Mouse (Mus musculus) hindbrain, postnatal 0 days (tissue): ENCODE results near the gene Cpne7. TPM values are rescaled to one million over a fixed set of nuclear protein-coding genes. Genes with fewer than 3 reads are reported as not detected.
"Not testable (repeated sequence)": the region's sequence is repeated elsewhere in the genome, so short reads cannot be mapped to it uniquely, and the experiment has no call there.

Experiments used
- ATAC-seq: fragments of 200-750 bp; cut with Nextera tagmentation; 2 replicates; pipeline ENCODE4 v1.8.0; 2017; ENCODE audit warnings: mild to moderate bottlenecking, moderate TSS enrichment, moderate library complexity
- DNase-seq: peaks from one replicate; pipeline ENCODE4 v3.0.0-alpha.2; 2015; ENCODE audit warnings: low spot score
- H3K27ac ChIP-seq: fragments of 300-500 bp; sonication (generic); 2 replicates; pipeline ENCODE4 v1.5.1; 2014; ENCODE audit warnings: mild to moderate bottlenecking
- H3K27me3 ChIP-seq: fragments of 300-500 bp; sonication (generic); 2 replicates; pipeline ENCODE4 v1.6.1; 2014; ENCODE audit warnings: low read length, mixed read lengths; ENCODE audit not compliant: insufficient read depth
- H3K36me3 ChIP-seq: fragments of 300-500 bp; sonication (generic); 2 replicates; pipeline ENCODE4 v1.6.1; 2014; ENCODE audit warnings: low read length, mixed read lengths; ENCODE audit not compliant: insufficient read depth
- H3K4me1 ChIP-seq: fragments of 300-500 bp; sonication (generic); 2 replicates; pipeline ENCODE4 v1.6.1; 2014; ENCODE audit warnings: antibody characterized with exemption, low read length, mixed read lengths; ENCODE audit not compliant: insufficient read depth
- H3K4me2 ChIP-seq: fragments of 300-500 bp; sonication (generic); 2 replicates; pipeline ENCODE4 v1.6.1; 2014; ENCODE audit warnings: low read depth, mild to moderate bottlenecking, low read length, moderate library complexity, mixed read lengths
- H3K4me3 ChIP-seq: fragments of 300-500 bp; sonication (generic); 2 replicates; pipeline ENCODE4 v1.5.1; 2014; ENCODE audit warnings: low read length
- H3K9ac ChIP-seq: fragments of 300-500 bp; sonication (generic); replicated peaks from 2 replicates; pipeline ENCODE4 v1.6.1; 2014; ENCODE audit warnings: mild to moderate bottlenecking, low read length, moderate library complexity, mixed read lengths
- H3K9me3 ChIP-seq: fragments of 300-500 bp; sonication (generic); 2 replicates; pipeline ENCODE4 v1.6.1; 2016; ENCODE audit warnings: low read length, mixed read lengths
- CTCF ChIP-seq: IDR thresholded peaks from 2 replicates; pipeline ENCODE4 v1.5.1; 2016; ENCODE audit warnings: antibody characterized with exemption, control low read depth, low read depth
- WGBS: fragments of 180-500 bp; shearing (Covaris S2); extraction: QIAGEN DNeasy Blood & Tissue Kit; methylation state at CpG from one replicate; pipeline ENCODE4 v1.1.7; 2014; 5-methylcytosine and 5-hydroxymethylcytosine counted together
- polyA plus RNA-seq: library from polyadenylated mRNA; unstranded; fragments of >200 nt; fragmentation: Nextera tagmentation; extraction: Ambion mirVana; gene quantifications from 2 replicates; pipeline ENCODE4 v1.2.1, GENCODE M21; 2015
- total RNA-seq: library from RNA; depleted of rRNA; stranded (reverse); fragments of >200 nt; gene quantifications from 2 replicates; pipeline ENCODE4 v1.2.3, GENCODE M21; 2014

The Cpne7 gene
- total and polyA plus RNA-seq, 2 experiments from 2014 or later: 11.9 to 21.2 TPM

GRCm38 (mm10) chr8:123097786-123098584 is 19.2 kb upstream of the Cpne7 start:
- peak; percentile 62 for ATAC-seq
- Histone ChIP-seq H3K4me1 (no peaks in the 10 kb centered on the region), H3K9ac (no peak overlapping the region), H3K27me3 (no peaks in the 10 kb centered on the region), H3K4me3 (no peak overlapping the region), H3K9me3 (no peaks in the 10 kb centered on the region), H3K36me3 (peaks cover 28% of the 10 kb centered on the region), H3K27ac (peak overlapping the region; percentile 81), H3K4me2 (no peak overlapping the region)
- WGBS: 56% methylated on average over 12 of the region's 12 CpGs
- peak; percentile 51 for TF ChIP-seq CTCF
- DNase-seq: peak; percentile 78

DNA sequence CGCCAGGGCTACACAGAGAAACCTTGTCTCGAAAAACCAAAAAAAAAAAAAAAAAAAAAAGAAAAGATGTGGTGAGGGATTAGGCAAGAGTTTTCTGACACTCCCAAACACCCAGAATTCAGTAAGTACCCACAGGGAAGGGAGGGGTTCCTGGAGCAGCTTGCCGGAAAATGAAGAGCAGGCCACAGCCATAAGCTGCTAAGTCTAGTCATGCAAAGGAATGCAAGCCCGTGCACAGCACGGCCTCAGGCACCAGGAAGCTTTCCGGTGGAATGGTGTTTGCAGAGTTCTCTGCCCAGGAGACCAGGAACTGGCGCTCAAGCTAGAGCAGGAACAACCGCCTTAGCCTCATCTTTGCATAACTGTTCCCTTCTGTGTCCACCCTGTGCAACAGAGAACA is 16.9 kb upstream of the Cpne7 start:
- no peak for DNase-seq
- peaks cover 7% of the 10 kb centered on the region for H3K4me1 ChIP-seq
- TF ChIP-seq CTCF: no peak
- 71% methylated on average over 8 of the region's 8 CpGs for WGBS
- H3K27ac ChIP-seq: no peak overlapping the region
- H3K4me2 ChIP-seq: no peak overlapping the region
- no peak for ATAC-seq
- H3K9me3 ChIP-seq: no peaks in the 10 kb centered on the region
- no peak overlapping the region for H3K4me3 ChIP-seq
- peaks cover 19% of the 10 kb centered on the region; the same call in 1 of the 2 replicates for H3K36me3 ChIP-seq
- no peak overlapping the region for H3K9ac ChIP-seq
- H3K27me3 ChIP-seq: no peaks in the 10 kb centered on the region

DNA sequence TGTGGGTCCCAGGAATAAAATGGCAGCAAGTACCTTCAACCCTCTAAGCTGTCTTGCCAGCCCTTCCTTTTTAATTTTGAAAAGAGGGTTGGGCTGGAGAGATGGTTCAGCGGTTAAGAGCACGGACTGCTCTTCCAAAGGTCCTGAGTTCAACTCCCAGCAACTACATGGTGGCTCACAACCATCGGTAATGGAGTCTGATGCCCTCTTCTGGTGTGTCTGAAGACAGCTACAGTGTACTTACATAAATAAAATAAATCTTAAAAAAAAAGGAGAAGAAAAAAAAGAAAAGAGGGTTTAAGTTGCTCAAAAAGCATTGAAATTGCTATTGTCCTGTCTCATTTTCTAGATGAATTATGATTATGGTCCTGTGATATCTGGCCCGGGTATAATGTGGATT is 15.9 kb upstream of the Cpne7 start:
- Histone ChIP-seq H3K27ac (no peak overlapping the region), H3K9ac (no peak overlapping the region), H3K4me1 (peaks cover 7% of the 10 kb centered on the region), H3K36me3 (peaks cover 24% of the 10 kb centered on the region; the same call in 1 of the 2 replicates), H3K9me3 (no peaks in the 10 kb centered on the region), H3K27me3 (no peaks in the 10 kb centered on the region), H3K4me3 (no peak overlapping the region; the same call in 1 of the 2 replicates), H3K4me2 (peak overlapping the region; percentile 83; the same call in 1 of the 2 replicates)
- ATAC-seq (no peak), DNase-seq (no peak)
- TF ChIP-seq CTCF: peak; percentile 19
- 81% methylated on average over 4 of the region's 4 CpGs for WGBS

GRCm38 (mm10) chr8:123101735-123102685 is 15.2 kb upstream of the Cpne7 start, which contains the start of gene Rpl13:
TSS of gene Rpl13 (plus strand) at chr8:123102350.
- DNase-seq (peak; percentile 99), ATAC-seq (peak; percentile 94)
- H3K4me3 ChIP-seq: peak within 1 kb of the TSS; percentile 91
- no peaks in the 10 kb centered on the region for H3K27me3 ChIP-seq
- peaks cover 24% of the 10 kb centered on the region; the same call in 1 of the 2 replicates for H3K36me3 ChIP-seq
- H3K9me3 ChIP-seq: no peaks in the 10 kb centered on the region
- peak within 1 kb of the TSS; percentile 98 for H3K27ac ChIP-seq
- peak within 1 kb of the TSS; percentile 93 for H3K9ac ChIP-seq
- peaks cover 7% of the 10 kb centered on the region for H3K4me1 ChIP-seq
- peak within 1 kb of the TSS; percentile 83 for H3K4me2 ChIP-seq
- 2% methylated on average over 56 of the region's 56 CpGs for WGBS
- 0 out of 2 replicates have a peak, but pooled peaks have one; percentile 7 for TF ChIP-seq CTCF

DNA sequence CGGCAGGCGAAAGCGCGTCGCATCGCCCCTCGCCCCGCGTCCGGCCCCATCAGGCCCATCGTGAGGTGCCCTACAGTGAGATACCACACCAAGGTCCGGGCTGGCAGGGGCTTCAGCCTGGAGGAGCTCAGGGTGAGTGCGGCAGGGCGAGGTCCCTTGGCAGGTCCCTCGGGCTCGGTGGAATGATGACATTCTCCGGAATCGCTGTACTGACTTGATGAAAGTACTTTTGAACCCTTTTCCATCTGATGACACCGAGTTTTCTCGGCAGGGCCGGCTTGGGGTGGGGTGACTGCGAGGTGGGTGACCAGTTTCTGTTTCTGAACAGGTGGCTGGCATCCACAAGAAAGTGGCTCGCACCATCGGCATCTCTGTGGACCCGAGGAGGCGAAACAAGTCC is 14.3 kb upstream of the Cpne7 start:
- peak overlapping the region; percentile 93 for H3K9ac ChIP-seq
- ATAC-seq, DNase-seq, H3K27me3 ChIP-seq, H3K9me3 ChIP-seq, H3K4me1 ChIP-seq: not testable (repeated sequence)
- H3K27ac ChIP-seq: peak overlapping the region; percentile 98
- H3K4me2 ChIP-seq: peak overlapping the region; percentile 83
- H3K36me3 ChIP-seq: peaks cover 24% of the 10 kb centered on the region; the same call in 1 of the 2 replicates
- under 1% methylated on average over 25 of the region's 26 CpGs for WGBS
- peak overlapping the region; percentile 91 for H3K4me3 ChIP-seq

- H3K4me1 ChIP-seq: peaks cover 7% of the 10 kb centered on the region
- TF ChIP-seq CTCF: no peak
- 20% methylated on average over 14 of the region's 15 CpGs for WGBS
Measured at GRCm38 (mm10) chr8:123103285-123103684, 13.9 kb upstream of the Cpne7 start.

More at GRCm38 (mm10) chr8:123103285-123103684, 13.9 kb upstream of the Cpne7 start:
- no peak for DNase-seq
- ATAC-seq: no peak
- peak overlapping the region; percentile 98; the same call in 1 of the 2 replicates for H3K27ac ChIP-seq
- peak overlapping the region; percentile 91 for H3K4me3 ChIP-seq
- peaks cover 20% of the 10 kb centered on the region; the same call in 1 of the 2 replicates for H3K36me3 ChIP-seq
- no peaks in the 10 kb centered on the region for H3K9me3 ChIP-seq
- H3K27me3 ChIP-seq: no peaks in the 10 kb centered on the region
- peak overlapping the region; percentile 83 for H3K4me2 ChIP-seq
- H3K9ac ChIP-seq: peak overlapping the region; percentile 93
